Mouse (Mus musculus) CH12.LX (cell line): ENCODE results near the gene Gm10197. TPM values are rescaled to one million over a fixed set of nuclear protein-coding genes. Genes with fewer than 3 reads are reported as not detected.

Source experiments
- DNase-seq: peaks from one replicate; pipeline ENCODE4 v3.0.0-alpha.2; 2013; ENCODE audit errors: extremely low read depth
- H3K27ac ChIP-seq: 2 replicates; pipeline ENCODE4 v1.5.1; 2012; ENCODE audit warnings: low read depth, mild to moderate bottlenecking, control low read depth, moderate library complexity; ENCODE audit not compliant: insufficient read depth
- H3K27me3 ChIP-seq: replicated peaks from 2 replicates; pipeline ENCODE3; 2012; ENCODE audit warnings: inconsistent platforms
- H3K36me3 ChIP-seq, 2 experiments: replicated peaks in 1 of 2; 2 replicates each; pipeline versions ENCODE3 to v1.6.1; 2012; ENCODE audit warnings: inconsistent platforms in 1 of 2, low read length in 1 of 2, mild to moderate bottlenecking in 1 of 2, mixed read lengths in 1 of 2, moderate library complexity in 1 of 2; ENCODE audit not compliant: control insufficient read depth in 1 of 2, insufficient read depth in 1 of 2
- H3K4me1 ChIP-seq, 2 experiments: 2 replicates each; pipeline ENCODE4 v1.6.1; 2012; ENCODE audit warnings: inconsistent platforms in 1 of 2, moderate library complexity in 1 of 2; ENCODE audit not compliant: insufficient read depth in 2 of 2, control insufficient read depth in 1 of 2
- H3K4me2 ChIP-seq: 2 replicates; pipeline ENCODE4 v1.6.1; 2012; ENCODE audit warnings: low read depth, mild to moderate bottlenecking, control low read depth; ENCODE audit not compliant: poor library complexity, insufficient read depth, severe bottlenecking
- H3K4me3 ChIP-seq, 3 experiments: fragments of 150-350 bp in 1 of 3; sonication (generic) in 1 of 3; replicated peaks in 1 of 3; 2 replicates each; pipeline versions ENCODE3 to v1.5.1; 2011 to 2012; ENCODE audit warnings: low read depth in 2 of 3, low read length in 2 of 3, mild to moderate bottlenecking in 2 of 3, moderate library complexity in 2 of 3, control low read depth in 1 of 3, improper control_type of control experiment in 1 of 3, inconsistent platforms in 1 of 3, mixed read lengths in 1 of 3; ENCODE audit not compliant: poor library complexity in 1 of 3
- H3K79me2 ChIP-seq: replicated peaks from 2 replicates; pipeline ENCODE4 v1.6.1; 2012; ENCODE audit warnings: mild to moderate bottlenecking, moderate library complexity; ENCODE audit not compliant: control insufficient read depth, poor library complexity, insufficient read depth, severe bottlenecking; ENCODE audit errors: extremely low read depth
- H3K9ac ChIP-seq: 2 replicates; pipeline ENCODE4 v1.6.1; 2012; ENCODE audit warnings: low read depth, mild to moderate bottlenecking, control low read depth, moderate library complexity; ENCODE audit not compliant: insufficient read depth
- H3K9me3 ChIP-seq: replicated peaks from 2 replicates; pipeline ENCODE3; 2012; ENCODE audit warnings: low read length, inconsistent platforms, mixed read lengths
- BHLHE40 ChIP-seq: IDR thresholded peaks from 2 replicates; pipeline ENCODE4 v1.6.1; 2011; ENCODE audit warnings: mild to moderate bottlenecking, low read depth, low read length, improper control_type of control experiment
- CHD1 ChIP-seq: IDR thresholded peaks from 2 replicates; pipeline ENCODE4 v1.6.1; 2012; ENCODE audit warnings: low read depth, low read length, improper control_type of control experiment, inconsistent platforms
- ELF1 ChIP-seq: IDR thresholded peaks from 2 replicates; pipeline ENCODE4 v1.6.1; 2014; ENCODE audit warnings: low read depth, mild to moderate bottlenecking, inconsistent platforms, low read length, improper control_type of control experiment
- ETS1 ChIP-seq: conservative IDR thresholded peaks from 2 replicates; pipeline ENCODE4 v1.6.1; 2012; ENCODE audit warnings: low read depth, mild to moderate bottlenecking, inconsistent platforms, low read length, improper control_type of control experiment, moderate library complexity
- GABPA ChIP-seq: IDR thresholded peaks from 2 replicates; pipeline ENCODE4 v1.6.1; 2012; ENCODE audit warnings: low read depth, low read length, improper control_type of control experiment, inconsistent platforms; ENCODE audit not compliant: insufficient replicate concordance
- IRF4 ChIP-seq: IDR thresholded peaks from 2 replicates; pipeline ENCODE4 v1.6.1; 2014; ENCODE audit warnings: low read depth, mild to moderate bottlenecking, inconsistent platforms, low read length, improper control_type of control experiment
- JUN ChIP-seq: IDR thresholded peaks from 2 replicates; pipeline ENCODE4 v1.6.1; 2011; ENCODE audit warnings: low read depth, mild to moderate bottlenecking, low read length, improper control_type of control experiment, moderate library complexity; ENCODE audit not compliant: insufficient read depth
- KAT2A ChIP-seq: IDR thresholded peaks from 2 replicates; pipeline ENCODE4 v1.6.1; 2012; ENCODE audit warnings: low read length, improper control_type of control experiment, inconsistent platforms; ENCODE audit not compliant: insufficient replicate concordance
- MAFK ChIP-seq: IDR thresholded peaks from 2 replicates; pipeline ENCODE4 v1.6.1; 2011; ENCODE audit warnings: low read length, improper control_type of control experiment; ENCODE audit not compliant: insufficient replicate concordance
- MAZ ChIP-seq: IDR thresholded peaks from 2 replicates; pipeline ENCODE4 v1.6.1; 2012; ENCODE audit warnings: low read depth, mild to moderate bottlenecking, inconsistent platforms, low read length, improper control_type of control experiment, moderate library complexity
- MEF2A ChIP-seq: IDR thresholded peaks from 2 replicates; pipeline ENCODE4 v1.6.1; 2014; ENCODE audit warnings: low read depth, mild to moderate bottlenecking, inconsistent platforms, low read length, improper control_type of control experiment, borderline replicate concordance
- MYC ChIP-seq: IDR thresholded peaks from 2 replicates; pipeline ENCODE4 v1.6.1; 2011; ENCODE audit warnings: low read depth, mild to moderate bottlenecking, improper control_type of control experiment, low read length
- NELFE ChIP-seq: IDR thresholded peaks from 2 replicates; pipeline ENCODE4 v1.6.1; 2011; ENCODE audit warnings: low read depth, low read length, improper control_type of control experiment
- PAX5 ChIP-seq: IDR thresholded peaks from 2 replicates; pipeline ENCODE4 v1.6.1; 2012; ENCODE audit warnings: low read length, inconsistent platforms, mixed read lengths
- POLR2A ChIP-seq: IDR thresholded peaks from 2 replicates; pipeline ENCODE4 v1.6.1; 2011; ENCODE audit warnings: low read depth, mild to moderate bottlenecking, improper control_type of control experiment, low read length
- RAD21 ChIP-seq: IDR thresholded peaks from 2 replicates; pipeline ENCODE4 v1.6.1; 2011; ENCODE audit warnings: low read depth, mild to moderate bottlenecking, low read length, improper control_type of control experiment, moderate library complexity
- RCOR1 ChIP-seq: conservative IDR thresholded peaks from 2 replicates; pipeline ENCODE4 v1.6.1; 2012; ENCODE audit warnings: low read depth, mild to moderate bottlenecking, inconsistent platforms, low read length, improper control_type of control experiment
- SIN3A ChIP-seq: IDR thresholded peaks from 2 replicates; pipeline ENCODE4 v1.6.1; 2012; ENCODE audit warnings: low read length, improper control_type of control experiment, inconsistent platforms
- SMC3 ChIP-seq: IDR thresholded peaks from 2 replicates; pipeline ENCODE4 v1.6.1; 2011; ENCODE audit warnings: low read depth, low read length, improper control_type of control experiment
- TBP ChIP-seq: conservative IDR thresholded peaks from 2 replicates; pipeline ENCODE4 v1.6.1; 2011; ENCODE audit warnings: low read depth, low read length, improper control_type of control experiment
- TCF12 ChIP-seq: IDR thresholded peaks from 2 replicates; pipeline ENCODE4 v1.6.1; 2014; ENCODE audit warnings: low read depth, mild to moderate bottlenecking, inconsistent platforms, low read length, improper control_type of control experiment
- UBTF ChIP-seq: IDR thresholded peaks from 2 replicates; pipeline ENCODE4 v1.6.1; 2012; ENCODE audit warnings: low read depth, mild to moderate bottlenecking, inconsistent platforms, low read length, improper control_type of control experiment, moderate library complexity
- USF1 ChIP-seq: IDR thresholded peaks from 2 replicates; pipeline ENCODE4 v1.6.1; 2014; ENCODE audit warnings: low read depth, mild to moderate bottlenecking, inconsistent platforms, low read length, improper control_type of control experiment
- USF2 ChIP-seq: conservative IDR thresholded peaks from 2 replicates; pipeline ENCODE4 v1.6.1; 2011; ENCODE audit warnings: low read depth, low read length, improper control_type of control experiment
- ZC3H11A ChIP-seq: IDR thresholded peaks from 2 replicates; pipeline ENCODE4 v1.6.1; 2012; ENCODE audit warnings: low read depth, mild to moderate bottlenecking, inconsistent platforms, low read length, improper control_type of control experiment
- ZKSCAN1 ChIP-seq: IDR thresholded peaks from 2 replicates; pipeline ENCODE4 v1.6.1; 2012; ENCODE audit warnings: low read depth, inconsistent platforms, low read length, improper control_type of control experiment, borderline replicate concordance
- ZMIZ1 ChIP-seq: IDR thresholded peaks from 2 replicates; pipeline ENCODE4 v1.6.1; 2012; ENCODE audit warnings: low read depth, mild to moderate bottlenecking, inconsistent platforms, low read length, improper control_type of control experiment
- ZNF384 ChIP-seq: IDR thresholded peaks from 2 replicates; pipeline ENCODE4 v1.6.1; 2012; ENCODE audit warnings: low read depth, low read length, improper control_type of control experiment, inconsistent platforms
- dilution Hi-C: fragments of 300-500 bp; cut with MboI; formaldehyde crosslinking; loops from 2 replicates; pipeline ENCODE4 v1.14.3; 2020; ENCODE audit warnings: low sequenced_read_pairs; ENCODE audit not compliant: extremely low pct_unique_long_range_greater_than_20kb, extremely low pct_ligation_motif_present
- in situ Hi-C: fragments of 300-500 bp; cut with MboI; formaldehyde crosslinking; loops from 3 replicates; pipeline ENCODE4 v1.14.3; 2019; ENCODE audit warnings: low sequenced_read_pairs, low pct_ligation_motif_present, low pct_unique_long_range_greater_than_20kb, mixed read lengths
- polyA plus RNA-seq: library from polyadenylated mRNA; unstranded; fragments of >175 nt; gene quantifications from 2 replicates; pipeline ENCODE4 v1.2.1, GENCODE M21; 2012; ENCODE audit warnings: low read depth; ENCODE audit not compliant: insufficient read length
- total RNA-seq, 2 experiments: library from RNA; depleted of rRNA; stranded (reverse); fragments of 300-350 nt in 1 of 2; fragments of >200 nt in 1 of 2; gene quantifications; 2 replicates each; pipeline ENCODE4 v1.2.3; 2012 to 2014

Gm10197 gene
- total and polyA plus RNA-seq, 3 experiments: 3.9 to 11.5 TPM; not detected in 1

DNA sequence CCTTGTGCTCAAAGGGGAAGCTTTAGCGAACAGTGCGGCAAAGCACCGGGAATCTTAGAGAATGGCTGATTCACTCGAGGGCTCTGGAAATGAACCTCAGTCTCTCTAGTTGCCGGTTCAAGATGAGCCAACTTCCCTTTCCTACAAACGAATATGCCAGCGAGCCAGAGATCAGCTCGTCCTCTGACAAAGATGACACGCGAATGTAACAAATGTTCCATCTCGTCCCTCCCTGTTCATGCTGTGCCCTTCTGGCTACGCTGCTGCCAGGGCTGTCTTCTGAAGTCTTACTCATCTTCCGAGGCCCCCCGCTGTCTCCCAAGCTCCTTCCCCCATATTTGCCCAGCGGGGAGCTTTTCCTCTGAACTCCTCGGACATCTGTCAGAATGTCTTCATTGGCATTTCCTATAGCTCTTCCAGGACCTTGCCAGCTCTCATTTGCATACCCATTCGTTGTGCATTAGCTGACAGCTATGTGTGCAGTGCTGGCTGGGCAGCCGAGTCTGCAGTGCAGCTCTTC is 33.3 kb upstream of the Gm10197 start:
- 0 out of 2 replicates have a peak, but pooled peaks have one; percentile 4 for TF ChIP-seq ELF1
- TF ChIP-seq USF2: no peak
- TF ChIP-seq TCF12: 0 out of 2 replicates have a peak, but pooled peaks have one; percentile 4
- TF ChIP-seq RAD21: no peak; the same call in 1 of the 2 replicates
- TF ChIP-seq BHLHE40: peak; percentile 37
- no peak for TF ChIP-seq KAT2A
- peak; percentile 71; the same call in 1 of the 2 replicates for TF ChIP-seq IRF4
- TF ChIP-seq ZMIZ1: peak; percentile 6; the same call in 1 of the 2 replicates
- TF ChIP-seq NELFE: no peak
- peak; percentile 56 for TF ChIP-seq POLR2A
- Histone ChIP-seq H3K4me2 (peak overlapping the region; percentile 52), H3K4me1 (peaks cover 35 to 76% of the 10 kb centered on the region in 2 experiments), H3K27ac (peak overlapping the region; percentile 98), H3K9ac (peak overlapping the region; percentile 49), H3K36me3 (peaks cover 0 to 15% of the 10 kb centered on the region in 2 experiments), H3K4me3 (peak overlapping the region in 2 of 3 experiments; percentile 20 to 22), H3K9me3 (no peaks in the 10 kb centered on the region), H3K79me2 (no peaks in the 10 kb centered on the region), H3K27me3 (no peaks in the 10 kb centered on the region)
- dilution Hi-C loops: no loop called here
- in situ Hi-C loops: no loop called here
- DNase-seq: peak; percentile 88

DNA sequence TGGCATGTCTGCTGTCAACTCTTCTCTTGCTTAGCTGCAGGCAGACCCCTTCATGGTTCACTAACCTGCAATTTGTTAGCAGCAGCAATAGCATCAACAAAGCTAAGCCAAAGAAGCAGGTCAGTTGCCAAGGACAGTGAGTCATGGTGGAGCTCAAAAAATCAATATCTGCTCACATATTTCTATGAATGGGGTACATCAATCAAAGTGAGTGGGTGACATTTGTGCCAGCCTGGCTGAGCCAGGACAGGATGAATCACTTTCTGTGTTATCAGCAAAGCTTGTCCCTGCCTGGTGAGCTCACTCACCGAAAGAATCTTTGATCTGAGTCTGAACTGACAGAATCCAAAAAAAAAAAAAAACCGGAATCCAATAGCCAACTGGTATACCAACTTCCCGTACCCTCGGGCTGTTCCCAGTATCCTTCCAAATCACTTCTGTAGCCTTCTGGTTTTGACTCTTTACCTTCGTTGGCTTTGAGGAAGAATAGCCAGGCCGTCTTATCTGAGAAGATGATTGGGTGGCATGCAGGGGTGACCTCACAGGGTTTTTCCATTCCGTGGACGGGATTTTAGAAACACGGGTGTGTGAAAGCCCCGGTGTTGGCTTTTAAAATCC is 32.8 kb upstream of the Gm10197 start:
- Histone ChIP-seq H3K27ac (peak overlapping the region; percentile 98), H3K4me2 (peak overlapping the region; percentile 52), H3K27me3 (no peaks in the 10 kb centered on the region), H3K9me3 (no peaks in the 10 kb centered on the region), H3K4me1 (peaks cover 32 to 77% of the 10 kb centered on the region in 2 experiments), H3K79me2 (no peaks in the 10 kb centered on the region), H3K36me3 (peaks cover 0 to 15% of the 10 kb centered on the region in 2 experiments), H3K9ac (peak overlapping the region; percentile 49), H3K4me3 (peak overlapping the region; percentile 21 to 23 (median 21))
- no peak for DNase-seq
- in situ Hi-C loops (no loop called here), dilution Hi-C loops (no loop called here)
- TF ChIP-seq TBP (0 out of 2 replicates have a peak, but pooled peaks have one; percentile 22), UBTF (no peak), SIN3A (peak; percentile 65; the same call in 1 of the 2 replicates), USF1 (no peak), MYC (peak; percentile 51; the same call in 1 of the 2 replicates), GABPA (no peak), SMC3 (no peak), BHLHE40 (peak; percentile 66), ZNF384 (peak; percentile 77), USF2 (no peak), CHD1 (no peak), RAD21 (no peak), RCOR1 (peak; percentile 70; the same call in 1 of the 2 replicates), ETS1 (peak; percentile 89), ZMIZ1 (0 out of 2 replicates have a peak, but pooled peaks have one; percentile 43), IRF4 (peak; percentile 86; the same call in 1 of the 2 replicates), MEF2A (peak; percentile 75; the same call in 1 of the 2 replicates), ZC3H11A (no peak), MAZ (peak; percentile 66; the same call in 1 of the 2 replicates), KAT2A (no peak), ZKSCAN1 (no peak), NELFE (no peak; the same call in 1 of the 2 replicates), JUN (peak; percentile 47; the same call in 1 of the 2 replicates), PAX5 (no peak), MAFK (0 out of 2 replicates have a peak, but pooled peaks have one; percentile 25)
